Mouse (Mus musculus): ENCODE data around the gene Phf13. TPM values are rescaled to one million over a fixed set of nuclear protein-coding genes. Genes with fewer than 3 reads are reported as not detected.

Gene Phf13
- polyA plus RNA-seq, 1 experiment from 2014 or later = 22.8 TPM

DNA sequence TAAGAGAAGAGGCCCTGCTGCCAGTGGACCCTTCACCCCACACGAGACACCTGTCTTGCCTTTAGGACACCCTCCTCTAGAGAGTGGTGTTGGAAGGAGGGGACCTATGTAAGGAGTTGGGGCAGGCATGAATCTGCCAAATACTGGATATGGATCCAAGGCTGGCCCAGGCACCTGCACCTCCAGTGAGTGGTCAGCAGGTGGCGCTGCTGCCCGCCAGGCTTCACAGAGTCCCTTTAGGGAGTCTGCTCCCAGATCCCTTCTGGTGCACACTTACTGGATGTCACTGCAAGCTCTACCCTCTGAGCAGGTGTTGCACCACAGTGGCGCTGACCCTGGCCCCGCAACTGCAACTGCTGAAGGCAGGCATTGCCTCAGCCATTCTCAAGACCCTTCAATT is 14.7 kb downstream of the Phf13 start:
- Histone ChIP-seq H3K27ac (ENCODE audit: low read length) (no peak overlapping the region), H3K4me3 (ENCODE audit: low read depth, low read length) (no peak overlapping the region), H3K9ac (replicated peaks; ENCODE audit: low read depth, low read length) (no peak overlapping the region), H3K4me2 (replicated peaks; ENCODE audit: low read depth, low read length) (no peak overlapping the region), H3K27me3 (ENCODE audit: control insufficient read depth, insufficient read depth, low read length) (no peaks in the 10 kb centered on the region), H3K9me3 (ENCODE audit: control insufficient read depth, low read depth, low read length) (no peaks in the 10 kb centered on the region), H3K4me1 (ENCODE audit: control insufficient read depth, insufficient read depth, low read length) (0 out of 2 replicates have a peak, but pooled peaks cover 4% of the 10 kb centered on the region), H3K36me3 (ENCODE audit: control insufficient read depth, insufficient read depth, low read length) (peaks cover 22% of the 10 kb centered on the region)
- WGBS = 8% methylated on average over 5 of the region's 5 CpGs
- ATAC-seq (ENCODE audit: insufficient number of reproducible peaks, insufficient read depth, low FRiP score, low read depth) = peak; percentile 72

GRCm38 (mm10) chr4:151980699-151981098 is 15.4 kb downstream of the Phf13 start:
- Histone ChIP-seq H3K4me2 (replicated peaks; ENCODE audit: low read depth, low read length) (no peak overlapping the region), H3K4me3 (ENCODE audit: low read depth, low read length) (no peak overlapping the region), H3K9ac (replicated peaks; ENCODE audit: low read depth, low read length) (no peak overlapping the region), H3K9me3 (ENCODE audit: control insufficient read depth, low read depth, low read length) (no peaks in the 10 kb centered on the region), H3K27me3 (ENCODE audit: control insufficient read depth, insufficient read depth, low read length) (no peaks in the 10 kb centered on the region), H3K4me1 (ENCODE audit: control insufficient read depth, insufficient read depth, low read length) (no peaks in the 10 kb centered on the region), H3K36me3 (ENCODE audit: control insufficient read depth, insufficient read depth, low read length) (peaks cover 26% of the 10 kb centered on the region), H3K27ac (ENCODE audit: low read length) (no peak overlapping the region)
- ATAC-seq (ENCODE audit: insufficient number of reproducible peaks, insufficient read depth, low FRiP score, low read depth) = no peak
- 78% methylated on average over 8 of the region's 8 CpGs for WGBS

DNA sequence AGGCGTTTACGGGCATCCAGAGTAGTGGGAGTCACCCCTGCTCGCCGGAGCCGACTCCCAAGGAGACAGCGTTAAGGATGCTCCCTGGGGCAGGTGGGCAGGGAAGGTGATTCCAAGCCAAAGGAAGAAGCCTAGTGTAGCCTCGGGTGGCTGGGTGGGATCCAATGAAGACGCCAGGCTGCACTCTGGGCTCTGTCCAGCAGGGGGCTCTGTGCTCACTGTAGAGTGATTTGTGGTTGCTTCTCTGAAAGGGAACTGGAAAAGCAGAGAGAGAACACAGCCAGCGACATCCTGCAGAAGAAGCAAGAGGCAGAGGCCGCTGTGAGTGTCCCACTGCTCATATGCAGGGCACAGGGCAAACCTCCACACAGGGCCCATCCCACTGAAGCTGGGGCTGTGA is 18.3 kb downstream of the Phf13 start:
- H3K9ac ChIP-seq (replicated peaks; ENCODE audit: low read depth, low read length) = no peak overlapping the region
- WGBS = 33% methylated on average over 10 of the region's 10 CpGs
- no peaks in the 10 kb centered on the region for H3K27me3 ChIP-seq (ENCODE audit: control insufficient read depth, insufficient read depth, low read length)
- H3K36me3 ChIP-seq (ENCODE audit: control insufficient read depth, insufficient read depth, low read length) = peaks cover 37% of the 10 kb centered on the region
- no peak overlapping the region for H3K4me3 ChIP-seq (ENCODE audit: low read depth, low read length)
- ATAC-seq (ENCODE audit: insufficient number of reproducible peaks, insufficient read depth, low FRiP score, low read depth) = no peak
- 0 out of 2 replicates have a peak, but pooled peaks cover 4% of the 10 kb centered on the region for H3K9me3 ChIP-seq (ENCODE audit: control insufficient read depth, low read depth, low read length)
- H3K27ac ChIP-seq (ENCODE audit: low read length) = no peak overlapping the region
- H3K4me1 ChIP-seq (ENCODE audit: control insufficient read depth, insufficient read depth, low read length) = no peaks in the 10 kb centered on the region
- no peak overlapping the region for H3K4me2 ChIP-seq (replicated peaks; ENCODE audit: low read depth, low read length)

DNA sequence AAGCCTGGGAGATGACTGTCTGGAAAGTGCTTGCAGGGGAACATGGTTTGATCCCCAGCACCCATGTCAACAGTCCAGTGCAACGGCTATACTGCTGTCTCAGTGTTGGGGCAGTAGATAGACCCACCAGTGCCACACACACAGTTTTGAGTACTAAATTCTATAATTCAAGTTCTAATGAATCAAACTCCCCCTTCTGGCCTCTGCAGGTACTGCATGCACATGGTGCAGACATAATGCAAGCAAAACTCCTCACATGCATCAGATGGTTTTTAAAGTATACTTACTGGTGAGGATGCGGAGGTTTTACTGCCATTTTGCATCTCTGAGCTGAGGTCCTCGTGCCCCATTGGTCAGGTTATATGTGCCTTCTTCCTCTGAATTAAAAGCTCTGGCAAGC is 20.6 kb downstream of the Phf13 start:
- no peaks in the 10 kb centered on the region for H3K27me3 ChIP-seq (ENCODE audit: control insufficient read depth, insufficient read depth, low read length)
- H3K9me3 ChIP-seq (ENCODE audit: control insufficient read depth, low read depth, low read length) = 0 out of 2 replicates have a peak, but pooled peaks cover 4% of the 10 kb centered on the region
- no peak overlapping the region for H3K27ac ChIP-seq (ENCODE audit: low read length)
- H3K4me2 ChIP-seq (replicated peaks; ENCODE audit: low read depth, low read length) = no peak overlapping the region
- H3K36me3 ChIP-seq (ENCODE audit: control insufficient read depth, insufficient read depth, low read length) = peaks cover 28% of the 10 kb centered on the region
- WGBS = 96% methylated on average over 3 of the region's 3 CpGs
- H3K4me3 ChIP-seq (ENCODE audit: low read depth, low read length) = no peak overlapping the region
- ATAC-seq (ENCODE audit: insufficient number of reproducible peaks, insufficient read depth, low FRiP score, low read depth) = no peak
- no peak overlapping the region for H3K9ac ChIP-seq (replicated peaks; ENCODE audit: low read depth, low read length)
- H3K4me1 ChIP-seq (ENCODE audit: control insufficient read depth, insufficient read depth, low read length) = no peaks in the 10 kb centered on the region

DNA sequence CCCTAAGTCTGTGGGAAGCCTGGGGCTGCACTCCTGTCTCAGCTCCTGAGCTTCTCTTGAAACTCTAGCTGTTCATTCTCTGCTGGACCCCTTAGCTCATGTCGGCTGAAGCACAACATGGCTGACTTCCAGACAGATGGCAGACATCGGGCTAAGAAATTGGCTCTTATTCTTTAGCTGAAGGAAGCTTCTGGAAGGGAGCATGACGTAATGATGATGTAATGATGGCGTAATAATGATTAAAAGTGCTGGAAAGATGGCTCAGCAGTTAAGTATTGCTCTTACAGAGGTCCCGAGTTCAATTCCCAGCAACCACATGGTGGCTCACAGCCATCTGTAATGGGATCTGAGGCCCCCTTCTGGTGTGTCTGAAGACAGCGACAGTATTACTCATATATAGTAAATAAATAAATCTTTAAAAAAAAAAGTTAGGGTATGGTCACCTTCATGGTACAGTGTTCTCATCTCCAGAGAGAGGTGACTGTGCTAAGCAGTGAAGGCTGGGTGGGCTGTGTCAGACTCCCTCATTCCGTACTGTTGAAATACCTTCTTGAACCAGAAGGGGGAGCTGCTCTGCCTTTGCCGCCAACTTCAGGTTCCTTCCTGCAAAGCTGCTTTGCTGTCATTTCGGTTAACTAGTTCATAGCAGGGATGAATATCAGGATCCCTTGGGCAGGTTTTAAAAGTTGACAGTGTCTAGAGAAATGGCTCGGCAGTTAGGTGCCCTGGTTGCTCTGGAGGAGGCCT is 23.7 kb downstream of the Phf13 start:
- Histone ChIP-seq H3K4me1 (ENCODE audit: control insufficient read depth, insufficient read depth, low read length) (no peaks in the 10 kb centered on the region), H3K9me3 (ENCODE audit: control insufficient read depth, low read depth, low read length) (0 out of 2 replicates have a peak, but pooled peaks cover 4% of the 10 kb centered on the region), H3K4me3 (ENCODE audit: low read depth, low read length) (no peak overlapping the region), H3K27ac (ENCODE audit: low read length) (no peak overlapping the region), H3K4me2 (replicated peaks; ENCODE audit: low read depth, low read length) (no peak overlapping the region), H3K9ac (replicated peaks; ENCODE audit: low read depth, low read length) (no peak overlapping the region), H3K27me3 (ENCODE audit: control insufficient read depth, insufficient read depth, low read length) (no peaks in the 10 kb centered on the region), H3K36me3 (ENCODE audit: control insufficient read depth, insufficient read depth, low read length) (peaks cover 43% of the 10 kb centered on the region)
- no peak for ATAC-seq (ENCODE audit: insufficient number of reproducible peaks, insufficient read depth, low FRiP score, low read depth)
- WGBS = 66% methylated on average over 10 of the region's 10 CpGs

- no peak overlapping the region for H3K27ac ChIP-seq (ENCODE audit: low read length)
- H3K4me1 ChIP-seq (ENCODE audit: control insufficient read depth, insufficient read depth, low read length) = no peaks in the 10 kb centered on the region
- no peak for ATAC-seq (ENCODE audit: insufficient number of reproducible peaks, insufficient read depth, low FRiP score, low read depth)
- no peaks in the 10 kb centered on the region for H3K27me3 ChIP-seq (ENCODE audit: control insufficient read depth, insufficient read depth, low read length)
- 93% methylated on average over 26 of the region's 26 CpGs for WGBS
- H3K36me3 ChIP-seq (ENCODE audit: control insufficient read depth, insufficient read depth, low read length) = peaks cover 33% of the 10 kb centered on the region
- no peak overlapping the region for H3K4me2 ChIP-seq (replicated peaks; ENCODE audit: low read depth, low read length)
- no peaks in the 10 kb centered on the region for H3K9me3 ChIP-seq (ENCODE audit: control insufficient read depth, low read depth, low read length)
- H3K4me3 ChIP-seq (ENCODE audit: low read depth, low read length) = no peak overlapping the region
- no peak overlapping the region for H3K9ac ChIP-seq (replicated peaks; ENCODE audit: low read depth, low read length)
These were observed 27.7 kb downstream of the Phf13 start for GRCm38 (mm10) chr4:151968204-151968921.

DNA sequence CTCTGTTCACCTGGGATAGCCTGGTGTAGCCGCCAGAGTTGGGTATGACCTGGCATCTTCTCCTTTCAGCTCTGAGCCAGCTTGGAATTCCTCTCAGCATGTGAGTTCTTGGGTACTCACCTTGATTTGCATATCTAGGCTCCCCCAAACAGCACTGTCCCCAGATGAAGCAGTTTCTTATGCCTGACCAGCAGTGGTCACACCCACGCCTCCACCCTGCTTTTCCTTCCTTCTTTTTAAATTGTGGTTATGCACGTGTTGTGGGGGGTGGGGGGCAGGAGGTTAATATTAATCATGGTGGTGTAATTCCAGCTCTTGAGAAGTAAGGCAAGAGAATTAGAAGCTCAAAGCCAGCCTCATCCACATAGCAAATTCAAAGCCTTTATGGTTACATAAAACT is 33.2 kb downstream of the Phf13 start:
- Histone ChIP-seq H3K36me3 (ENCODE audit: control insufficient read depth, insufficient read depth, low read length) (peaks cover 43% of the 10 kb centered on the region), H3K4me1 (ENCODE audit: control insufficient read depth, insufficient read depth, low read length) (no peaks in the 10 kb centered on the region), H3K9ac (replicated peaks; ENCODE audit: low read depth, low read length) (no peak overlapping the region), H3K27ac (ENCODE audit: low read length) (no peak overlapping the region), H3K9me3 (ENCODE audit: control insufficient read depth, low read depth, low read length) (no peaks in the 10 kb centered on the region), H3K4me2 (replicated peaks; ENCODE audit: low read depth, low read length) (no peak overlapping the region), H3K27me3 (ENCODE audit: control insufficient read depth, insufficient read depth, low read length) (no peaks in the 10 kb centered on the region), H3K4me3 (ENCODE audit: low read depth, low read length) (no peak overlapping the region)
- ATAC-seq (ENCODE audit: insufficient number of reproducible peaks, insufficient read depth, low FRiP score, low read depth) = no peak
- 76% methylated on average over 3 of the region's 3 CpGs for WGBS

DNA sequence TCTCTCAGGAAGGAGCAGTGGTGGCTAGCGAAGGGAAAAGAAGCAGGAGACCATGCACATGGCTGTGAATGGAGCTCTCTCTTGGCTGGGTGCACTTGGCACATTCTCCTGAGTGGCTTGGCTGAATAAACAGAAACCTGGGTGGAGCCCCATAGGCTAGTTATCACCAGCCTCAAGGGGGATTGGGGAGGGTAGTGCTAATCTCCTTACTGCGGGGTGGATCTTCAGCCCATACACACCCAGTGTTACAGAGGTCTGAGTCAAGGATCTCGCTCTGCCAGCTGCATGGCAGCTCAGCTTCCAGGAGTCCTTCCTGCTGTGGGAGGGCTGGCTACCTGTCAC is 35.6 kb downstream of the Phf13 start:
- Histone ChIP-seq H3K27me3 (ENCODE audit: control insufficient read depth, insufficient read depth, low read length) (no peaks in the 10 kb centered on the region), H3K36me3 (ENCODE audit: control insufficient read depth, insufficient read depth, low read length) (peaks cover 53% of the 10 kb centered on the region), H3K27ac (ENCODE audit: low read length) (no peak overlapping the region), H3K4me1 (ENCODE audit: control insufficient read depth, insufficient read depth, low read length) (no peaks in the 10 kb centered on the region), H3K4me3 (ENCODE audit: low read depth, low read length) (no peak overlapping the region), H3K9ac (replicated peaks; ENCODE audit: low read depth, low read length) (no peak overlapping the region), H3K9me3 (ENCODE audit: control insufficient read depth, low read depth, low read length) (no peaks in the 10 kb centered on the region), H3K4me2 (replicated peaks; ENCODE audit: low read depth, low read length) (no peak overlapping the region)
- 72% methylated on average over 3 of the region's 3 CpGs for WGBS
- ATAC-seq (ENCODE audit: insufficient number of reproducible peaks, insufficient read depth, low FRiP score, low read depth) = peak; percentile 92

Measured in stomach, embryonic 14.5 days (tissue).